Mouse (Mus musculus) stomach, postnatal 0 days (tissue): ENCODE measurements at regions not wholly inside any gene's neighbourhood (a gene's known extent, or its start where the extent isn't known, plus 50 kb on each side); places are given as distances from the start of the nearest gene placed in this dataset.

Experiments
- CTCF ChIP-seq: IDR thresholded peaks from 2 replicates; pipeline ENCODE4 v1.5.1; 2016; ENCODE audit warnings: antibody characterized with exemption, low read depth, mild to moderate bottlenecking, moderate library complexity
- EP300 ChIP-seq: optimal IDR thresholded peaks from 2 replicates; pipeline ENCODE3; 2016; ENCODE audit warnings: antibody characterized with exemption

DNA sequence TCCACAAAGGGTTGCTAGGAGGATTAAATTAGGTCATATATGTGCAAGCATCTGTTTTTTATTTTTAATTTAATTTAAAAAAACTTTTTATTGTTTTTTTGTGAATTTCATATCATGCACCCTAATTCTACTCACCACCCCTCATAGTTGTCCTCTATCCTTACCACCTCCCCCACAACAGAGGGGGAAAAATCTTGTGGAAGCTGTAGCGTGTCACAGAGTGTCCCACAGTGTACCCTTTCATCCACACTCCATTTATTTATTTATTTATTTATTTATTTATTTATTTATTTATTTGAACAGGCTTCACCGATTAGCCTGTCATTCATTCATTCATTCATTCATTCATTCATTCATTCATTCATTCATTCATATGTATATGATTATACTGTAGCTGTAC is 177.8 kb downstream of the Wdr20rt start:
- TF ChIP-seq CTCF (no peak), EP300 (no peak)
